Mouse (Mus musculus) subcutaneous adipose tissue, adult 2 months (tissue): ENCODE data around the gene Mybpc1. TPM values are rescaled to one million over a fixed set of nuclear protein-coding genes. Genes with fewer than 3 reads are reported as not detected.

Experiments used
- polyA plus RNA-seq: library from polyadenylated mRNA; depleted of rRNA; stranded (reverse); fragments of >200 nt; gene quantifications from 2 replicates; pipeline ENCODE4 v1.2.3, GENCODE M21; 2012; ENCODE audit warnings: low replicate concordance; rRNA removed

The Mybpc1 gene
- 0.43 and 9.1 TPM in 2 replicates for polyA plus RNA-seq

DNA sequence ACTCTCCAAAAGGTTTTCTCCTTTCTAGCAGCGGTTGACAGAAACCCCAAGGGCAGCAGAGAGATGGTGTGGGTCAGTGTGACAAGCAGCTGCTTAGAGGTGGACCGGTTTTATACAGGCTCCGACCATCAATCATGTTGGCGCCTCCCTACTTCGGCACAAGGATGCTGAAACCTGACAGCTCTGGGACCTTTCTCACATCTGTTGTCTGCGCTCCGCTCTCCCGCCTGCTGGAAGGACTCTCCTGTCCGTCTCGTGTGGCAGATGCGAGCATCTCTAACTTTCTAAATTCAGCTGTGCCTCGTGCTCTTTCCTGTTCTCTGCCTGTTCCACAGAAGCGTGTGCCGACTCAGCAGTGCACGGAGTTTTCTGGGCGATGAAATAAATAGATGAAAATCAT is at the start of gene Mybpc1:
Gene Mybpc1 (minus strand): TSS at position 210 of the 400 bp plus-strand sequence.

DNA sequence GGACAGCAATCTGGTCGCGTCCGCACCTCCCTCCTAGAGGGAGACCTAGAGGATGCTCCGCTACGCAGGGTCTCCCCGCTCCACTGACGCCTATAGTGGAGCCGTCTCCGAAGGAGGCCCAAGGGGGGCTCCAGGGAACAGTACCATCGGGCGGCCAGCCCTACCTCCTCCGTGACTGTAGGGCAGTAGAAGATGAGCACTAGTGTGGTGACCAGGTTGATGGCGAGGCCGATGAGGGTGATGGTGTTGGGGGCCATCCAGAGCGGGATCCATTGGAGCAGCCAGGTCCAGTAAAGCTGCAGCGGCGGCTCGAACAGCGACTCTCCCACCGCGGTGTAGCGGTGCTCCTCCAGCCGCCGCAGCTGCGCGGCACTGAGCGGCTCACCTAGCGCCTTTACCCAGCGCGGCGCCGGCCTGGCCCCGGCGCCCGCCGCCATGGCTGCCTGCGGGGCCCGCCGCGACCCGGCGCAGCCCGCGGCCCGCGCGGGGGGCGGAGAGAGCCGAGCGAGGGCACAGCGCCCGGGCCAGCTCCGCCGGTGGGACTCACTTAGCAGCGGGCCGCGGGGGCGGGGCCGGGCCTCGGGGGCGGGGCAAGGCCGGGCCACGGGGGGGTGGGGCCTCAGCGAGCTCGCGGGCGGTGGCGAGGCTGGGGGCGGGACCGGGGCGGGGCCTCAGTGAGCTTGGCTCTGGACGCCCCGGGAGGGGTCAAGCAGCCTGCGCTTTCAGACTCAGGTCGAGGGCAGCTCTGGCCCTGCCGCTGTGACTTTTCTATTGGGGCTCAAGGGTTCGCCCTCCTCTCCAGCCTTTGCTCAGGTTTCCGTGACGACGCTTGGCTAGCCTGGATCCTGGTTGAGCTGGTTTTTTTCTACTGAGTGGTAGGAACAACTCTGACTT is 101.3 kb downstream of the Mybpc1 start, which contains the start of gene Chpt1:
Gene Chpt1 (minus strand): TSS at position 653 of the 894 bp plus-strand sequence.

Other genes with a start within 250 kb of the Mybpc1 start
- 80.4 and 198 TPM in 2 replicates for gene Dram1, start 226.1 kb downstream of the Mybpc1 start, polyA plus RNA-seq
- 26.3 and 34.0 TPM in 2 replicates for gene Gnptab, start 226.0 kb downstream of the Mybpc1 start, polyA plus RNA-seq
- gene Sycp3, start 145.6 kb downstream of the Mybpc1 start, polyA plus RNA-seq = 0.14 and 1.2 TPM in 2 replicates
- 278 and 946 TPM in 2 replicates for gene Chpt1, start 101.1 kb downstream of the Mybpc1 start, polyA plus RNA-seq
- 0.30 and 0.33 TPM in 2 replicates for gene Spic, start 79.9 kb upstream of the Mybpc1 start, polyA plus RNA-seq
- 30.8 and 33.9 TPM in 2 replicates for gene Arl1, start 125.7 kb upstream of the Mybpc1 start, polyA plus RNA-seq
- 3.5 and 11.3 TPM in 2 replicates for gene Utp20, start 221.7 kb upstream of the Mybpc1 start, polyA plus RNA-seq